Mouse (Mus musculus) bone marrow, adult 2 months (tissue): ENCODE measurements around the gene P4hb. TPM values are rescaled to one million over a fixed set of nuclear protein-coding genes. Genes with fewer than 3 reads are reported as not detected.

ENCODE experiments used
- H3K27ac ChIP-seq: fragments of 200-500 bp; 2 replicates; pipeline ENCODE4 v1.5.1; 2012; ENCODE audit warnings: low read depth, mild to moderate bottlenecking, control low read depth, inconsistent platforms, low read length; ENCODE audit not compliant: control insufficient read depth, poor library complexity, insufficient read depth
- H3K4me1 ChIP-seq: fragments of 200-500 bp; 2 replicates; pipeline ENCODE4 v1.6.1; 2011; ENCODE audit warnings: low read length; ENCODE audit not compliant: control insufficient read depth, insufficient read depth
- H3K4me3 ChIP-seq: fragments of 200-500 bp; replicated peaks from 2 replicates; pipeline ENCODE3; 2011; ENCODE audit warnings: mild to moderate bottlenecking, low read depth, low read length, control low read depth; ENCODE audit not compliant: control insufficient read depth
- CTCF ChIP-seq: fragments of 200-500 bp; IDR thresholded peaks from 2 replicates; pipeline ENCODE4 v1.5.1; 2011; ENCODE audit warnings: low read length, control low read depth; ENCODE audit not compliant: control insufficient read depth, insufficient read depth
- POLR2A ChIP-seq: fragments of 200-500 bp; IDR thresholded peaks from 2 replicates; pipeline ENCODE4 v1.6.1; 2011; ENCODE audit warnings: low read depth, mild to moderate bottlenecking, control low read depth, low read length, borderline replicate concordance; ENCODE audit not compliant: control insufficient read depth
- WGBS: fragments of 180-500 bp; shearing (Covaris S2); methylation state at CpG from one replicate; pipeline ENCODE4 v1.1.7; 2018; 5-methylcytosine and 5-hydroxymethylcytosine counted together
- polyA plus RNA-seq: library from polyadenylated mRNA; stranded (reverse); fragments of >200 nt; gene quantifications from 2 replicates; pipeline ENCODE4 v1.2.4, GENCODE M21; 2011; ENCODE audit warnings: low replicate concordance; ENCODE audit not compliant: missing spikeins, insufficient read depth, insufficient read length

Gene P4hb
- polyA plus RNA-seq, 1 experiment, result 236 TPM

GRCm38 (mm10) chr11:120550810-120551440 is 22.1 kb downstream of the P4hb start, which contains the start of gene Ppp1r27:
Ppp1r27 (minus strand) TSS chr11:120551132.
- peaks cover 4% of the 10 kb centered on the region for H3K4me1 ChIP-seq
- TF ChIP-seq CTCF (no peak), POLR2A (no peak)
- peak within 1 kb of the TSS; percentile 80 for H3K4me3 ChIP-seq
- 93% methylated on average over 28 of the region's 28 CpGs for WGBS
- peak within 1 kb of the TSS; percentile 91 for H3K27ac ChIP-seq

- TF ChIP-seq POLR2A (no peak), CTCF (no peak)
- H3K27ac ChIP-seq, result peak overlapping the region; percentile 91
- 57% methylated on average over 11 of the region's 11 CpGs for WGBS
- peaks cover 4% of the 10 kb centered on the region for H3K4me1 ChIP-seq
- peak overlapping the region; percentile 80 for H3K4me3 ChIP-seq
These were observed 22.9 kb downstream of the P4hb start for GRCm38 (mm10) chr11:120549986-120550809.

GRCm38 (mm10) chr11:120549168-120549945 is 23.7 kb downstream of the P4hb start, which contains the start of gene Mcrip1:
Mcrip1 (minus strand) TSS chr11:120549727.
- TF ChIP-seq POLR2A, result peak; percentile 62; the same call in 1 of the 2 replicates
- no peak for TF ChIP-seq CTCF
- Histone ChIP-seq H3K27ac (peak within 1 kb of the TSS; percentile 91), H3K4me3 (peak within 1 kb of the TSS; percentile 81), H3K4me1 (peaks cover 4% of the 10 kb centered on the region)
- under 1% methylated on average over 61 of the region's 87 CpGs for WGBS

- peaks cover 4% of the 10 kb centered on the region for H3K4me1 ChIP-seq
These were observed 24.3 kb downstream of the P4hb start for GRCm38 (mm10) chr11:120548786-120549167.

GRCm38 (mm10) chr11:120548214-120548613 is 24.8 kb downstream of the P4hb start:
- WGBS, result 68% methylated on average over 3 of the region's 3 CpGs
- no peak for TF ChIP-seq POLR2A
- TF ChIP-seq CTCF, result no peak
- Histone ChIP-seq H3K4me3 (no peak overlapping the region), H3K27ac (no peak overlapping the region), H3K4me1 (peaks cover 4% of the 10 kb centered on the region)

More at GRCm38 (mm10) chr11:120548786-120549167, 24.3 kb downstream of the P4hb start:
- TF ChIP-seq POLR2A (no peak), CTCF (no peak)
- Histone ChIP-seq H3K27ac (peak overlapping the region; percentile 91), H3K4me3 (peak overlapping the region; percentile 81)
- 7% methylated on average over 7 of the region's 7 CpGs for WGBS

GRCm38 (mm10) chr11:120547469-120547868 is 25.6 kb downstream of the P4hb start:
- Histone ChIP-seq H3K27ac (no peak overlapping the region), H3K4me3 (no peak overlapping the region), H3K4me1 (peaks cover 4% of the 10 kb centered on the region)
- 39% methylated on average over 2 of the region's 2 CpGs for WGBS
- TF ChIP-seq CTCF (no peak), POLR2A (no peak)

- 89% methylated on average over 3 of the region's 3 CpGs for WGBS
- no peak overlapping the region for H3K27ac ChIP-seq
- peaks cover 4% of the 10 kb centered on the region for H3K4me1 ChIP-seq
- H3K4me3 ChIP-seq, result no peak overlapping the region
- TF ChIP-seq POLR2A (no peak), CTCF (no peak)
These were observed 27.1 kb downstream of the P4hb start for GRCm38 (mm10) chr11:120545964-120546363.
